Mouse (Mus musculus) thymus, postnatal 10 days (tissue): ENCODE results near the gene Zmiz1.

Source experiments
- DNase-seq, 2 experiments: peaks; one replicate each; pipeline ENCODE4 v3.0.0; 2021; ENCODE audit warnings: low spot score in 2 of 2

Gene Zmiz1

GRCm38 (mm10) chr14:25560841-25561240, 101.9 kb downstream of the Zmiz1 start:
- DNase-seq: no peak

- DNase-seq: no peak
These were observed 102.7 kb downstream of the Zmiz1 start for GRCm38 (mm10) chr14:25561716-25562115.

GRCm38 (mm10) chr14:25562447-25562846, 103.5 kb downstream of the Zmiz1 start:
- DNase-seq: no peak

- DNase-seq: no peak
These were observed 103.9 kb downstream of the Zmiz1 start for GRCm38 (mm10) chr14:25562909-25563308.

- no peak for DNase-seq
These were observed 105.6 kb downstream of the Zmiz1 start for GRCm38 (mm10) chr14:25564577-25564976.

GRCm38 (mm10) chr14:25565344-25566088, 106.5 kb downstream of the Zmiz1 start:
- peak; percentile 82 to 92 for DNase-seq

GRCm38 (mm10) chr14:25567245-25567644, 108.3 kb downstream of the Zmiz1 start:
- peak; percentile 70 to 84 for DNase-seq

GRCm38 (mm10) chr14:25567837-25568236, 108.9 kb downstream of the Zmiz1 start:
- no peak for DNase-seq

GRCm38 (mm10) chr14:25574047-25574870, 115.3 kb downstream of the Zmiz1 start:
- DNase-seq: no peak

- DNase-seq: no peak
These were observed 117.7 kb downstream of the Zmiz1 start for GRCm38 (mm10) chr14:25576642-25577041.

- no peak for DNase-seq
These were observed 118.4 kb downstream of the Zmiz1 start for GRCm38 (mm10) chr14:25577431-25577830.

GRCm38 (mm10) chr14:25579597-25579996, 120.6 kb downstream of the Zmiz1 start:
- DNase-seq: no peak

GRCm38 (mm10) chr14:25580397-25580796, 121.4 kb downstream of the Zmiz1 start:
- no peak for DNase-seq

- DNase-seq: no peak
These were observed 123.6 kb downstream of the Zmiz1 start for GRCm38 (mm10) chr14:25582603-25583002.

GRCm38 (mm10) chr14:25583899-25584298, 124.9 kb downstream of the Zmiz1 start:
- DNase-seq: no peak

- no peak for DNase-seq
These were observed 126.7 kb downstream of the Zmiz1 start for GRCm38 (mm10) chr14:25585545-25586301.

GRCm38 (mm10) chr14:25586846-25587486, 128.0 kb downstream of the Zmiz1 start:
- no peak for DNase-seq

- no peak for DNase-seq
These were observed 128.6 kb downstream of the Zmiz1 start for GRCm38 (mm10) chr14:25587487-25588001.

- no peak for DNase-seq
These were observed 129.2 kb downstream of the Zmiz1 start for GRCm38 (mm10) chr14:25588156-25588555.

GRCm38 (mm10) chr14:25588946-25589937, 130.3 kb downstream of the Zmiz1 start:
- DNase-seq: no peak
